Mouse (Mus musculus): Measurements from ENCODE around the gene Ift172. TPM values are rescaled to one million over a fixed set of nuclear protein-coding genes. Genes with fewer than 3 reads are reported as not detected.

Gene Ift172
- total and polyA plus RNA-seq, 3 experiments: 15.3 to 21.8 TPM; not detected in 1

DNA sequence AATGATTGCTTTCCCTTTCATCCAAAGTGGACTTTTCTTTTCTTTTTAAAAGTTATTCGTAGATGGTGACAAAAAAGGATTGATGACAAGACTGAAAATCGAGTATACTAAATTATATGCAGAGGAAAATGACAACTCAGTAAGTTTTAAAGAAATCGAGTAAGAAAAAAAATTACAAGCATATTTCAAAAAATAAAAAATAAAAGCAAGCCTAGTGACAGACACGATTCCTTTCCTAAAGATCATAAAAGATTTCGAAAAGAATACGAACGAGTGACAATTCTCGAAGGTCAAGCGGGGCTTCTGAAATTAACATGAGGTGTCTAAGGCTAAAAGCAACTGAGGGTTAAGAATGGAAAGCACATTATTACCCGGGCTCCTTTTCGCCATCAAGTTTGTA, 71.4 kb downstream of the Ift172 start:
- no peaks in the 10 kb centered on the region for H3K9me3 ChIP-seq (replicated peaks; ENCODE audit: insufficient read depth, low read length)
- H3K4me1 ChIP-seq (ENCODE audit: control insufficient read depth in 1 of 2, insufficient read depth in 2 of 2, low read length in 2 of 2): peaks cover 15 to 19% of the 10 kb centered on the region in 2 experiments
- H3K9ac ChIP-seq (ENCODE audit: control insufficient read depth, low read depth, low read length, poor library complexity, severe bottlenecking): peak overlapping the region; percentile 95
- no peaks in the 10 kb centered on the region for H3K27me3 ChIP-seq (ENCODE audit: control insufficient read depth in 1 of 2, insufficient read depth in 2 of 2, low read length in 2 of 2)
- peak overlapping the region; percentile 74 for H3K4me3 ChIP-seq (ENCODE audit: control insufficient read depth in 1 of 2, insufficient read depth in 1 of 2, low read depth in 2 of 2, low read length in 2 of 2)
- TF ChIP-seq MAZ (IDR thresholded peaks at IDR 0.05; ENCODE audit: low read depth, low read length) (peak; percentile 9; the same call in 1 of the 2 replicates), ZMIZ1 (IDR thresholded peaks at IDR 0.05; ENCODE audit: low read depth, low read length) (no peak), MXI1 (IDR thresholded peaks at IDR 0.05; ENCODE audit: low read depth, low read length) (peak; percentile 8), SIN3A (IDR thresholded peaks at IDR 0.05; ENCODE audit: low read length) (peak; percentile 54), GABPA (IDR thresholded peaks at IDR 0.05; ENCODE audit: low read depth, low read length) (no peak), CHD2 (IDR thresholded peaks at IDR 0.05; ENCODE audit: low read length) (no peak), E2F4 (IDR thresholded peaks at IDR 0.05; ENCODE audit: borderline replicate concordance, low read depth, low read length) (0 out of 2 replicates have a peak, but pooled peaks have one; percentile 50), CHD1 (IDR thresholded peaks at IDR 0.05; ENCODE audit: low read depth, low read length) (peak; percentile 67; the same call in 1 of the 2 replicates), JUND (IDR thresholded peaks at IDR 0.05; ENCODE audit: low read depth, low read length) (no peak), TAL1 (IDR thresholded peaks at IDR 0.05; ENCODE audit: low read length) (no peak), MYB (IDR thresholded peaks at IDR 0.05; ENCODE audit: low read depth, low read length) (no peak), KAT2A (conservative IDR thresholded peaks at IDR 0.05; ENCODE audit: low read depth, low read length) (0 out of 2 replicates have a peak, but pooled peaks have one; percentile 6), UBTF (IDR thresholded peaks at IDR 0.05; ENCODE audit: borderline replicate concordance, insufficient read depth, low read depth, low read length) (no peak), TCF12 (IDR thresholded peaks at IDR 0.05; ENCODE audit: low read depth, low read length) (no peak), MAX (IDR thresholded peaks at IDR 0.05; ENCODE audit: low read length) (0 out of 2 replicates have a peak, but pooled peaks have one; percentile 4), MAFK (IDR thresholded peaks at IDR 0.05; ENCODE audit: borderline replicate concordance, low read depth, low read length) (no peak), POLR2AphosphoS5 (IDR thresholded peaks at IDR 0.05; ENCODE audit: borderline replicate concordance, low read depth, low read length) (no peak), ZKSCAN1 (IDR thresholded peaks at IDR 0.05; ENCODE audit: low read depth, low read length) (no peak)
- peaks cover 17 to 43% of the 10 kb centered on the region in 2 experiments for H3K36me3 ChIP-seq (ENCODE audit: control insufficient read depth in 1 of 2, insufficient read depth in 2 of 2, low read length in 2 of 2)
- peak overlapping the region; percentile 84 for H3K27ac ChIP-seq (ENCODE audit: control insufficient read depth, low read depth, low read length)
- peaks cover 57% of the 10 kb centered on the region for H3K79me2 ChIP-seq (ENCODE audit: control insufficient read depth, insufficient read depth, low read length, poor library complexity)
- DNase-seq (ENCODE audit: low read depth, low spot score): no peak

DNA sequence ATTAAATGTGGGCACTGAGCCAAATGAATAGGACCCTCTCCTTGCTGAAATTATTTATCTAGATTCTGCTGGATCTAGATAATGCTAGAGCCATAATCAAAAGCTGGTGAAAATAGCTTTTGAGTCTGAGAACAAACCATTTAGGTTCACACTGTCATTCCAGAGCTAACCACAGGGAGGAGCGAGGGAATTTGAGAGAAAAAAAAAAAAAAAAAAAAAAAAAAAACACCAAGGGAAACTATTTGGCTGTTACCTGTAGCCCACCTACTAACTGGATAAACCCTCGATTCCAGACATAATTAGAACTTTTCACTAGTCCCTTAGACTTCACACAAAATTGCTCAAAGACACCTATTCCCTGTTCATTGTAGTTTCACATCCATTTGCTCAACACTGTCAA, 71.8 kb downstream of the Ift172 start:
- Histone ChIP-seq H3K4me1 (ENCODE audit: control insufficient read depth in 1 of 2, insufficient read depth in 2 of 2, low read length in 2 of 2) (peaks cover 19 to 22% of the 10 kb centered on the region in 2 experiments), H3K9ac (ENCODE audit: control insufficient read depth, low read depth, low read length, poor library complexity, severe bottlenecking) (peak overlapping the region; percentile 95), H3K27ac (ENCODE audit: control insufficient read depth, low read depth, low read length) (peak overlapping the region; percentile 83), H3K79me2 (ENCODE audit: control insufficient read depth, insufficient read depth, low read length, poor library complexity) (peaks cover 61% of the 10 kb centered on the region), H3K27me3 (ENCODE audit: control insufficient read depth in 1 of 2, insufficient read depth in 2 of 2, low read length in 2 of 2) (no peaks in the 10 kb centered on the region), H3K9me3 (replicated peaks; ENCODE audit: insufficient read depth, low read length) (no peaks in the 10 kb centered on the region), H3K4me3 (ENCODE audit: control insufficient read depth in 1 of 2, insufficient read depth in 1 of 2, low read depth in 2 of 2, low read length in 2 of 2) (peak overlapping the region; percentile 74), H3K36me3 (ENCODE audit: control insufficient read depth in 1 of 2, insufficient read depth in 2 of 2, low read length in 2 of 2) (peaks cover 19 to 47% of the 10 kb centered on the region in 2 experiments)
- DNase-seq (ENCODE audit: low read depth, low spot score): peak; percentile 87
- peak; percentile 46 for TF ChIP-seq HCFC1 (IDR thresholded peaks at IDR 0.05; ENCODE audit: low read depth, low read length)
- no peak for TF ChIP-seq NELFE (IDR thresholded peaks at IDR 0.05; ENCODE audit: low read depth, low read length)
- TF ChIP-seq EP300 (IDR thresholded peaks at IDR 0.05; ENCODE audit: low read depth in 1 of 2, low read length in 2 of 2): peak; percentile 59 to 76; a peak in 3 of 4 replicates
- no peak for TF ChIP-seq ZC3H11A (IDR thresholded peaks at IDR 0.05; ENCODE audit: low read depth, low read length)
- 0 out of 2 replicates have a peak, but pooled peaks have one; percentile 58 for TF ChIP-seq POLR2AphosphoS2 (IDR thresholded peaks at IDR 0.05; ENCODE audit: low read length)
- TF ChIP-seq SIN3A (IDR thresholded peaks at IDR 0.05; ENCODE audit: low read length): peak; percentile 86
- TF ChIP-seq TCF12 (IDR thresholded peaks at IDR 0.05; ENCODE audit: low read depth, low read length): peak; percentile 84
- peak; percentile 90 for TF ChIP-seq CHD1 (IDR thresholded peaks at IDR 0.05; ENCODE audit: low read depth, low read length)
- peak; percentile 77 for TF ChIP-seq ETS1 (IDR thresholded peaks at IDR 0.05; ENCODE audit: low read depth, low read length)
- TF ChIP-seq CHD2 (IDR thresholded peaks at IDR 0.05; ENCODE audit: low read length): no peak
- peak; percentile 11 for TF ChIP-seq MXI1 (IDR thresholded peaks at IDR 0.05; ENCODE audit: low read depth, low read length)
- TF ChIP-seq BHLHE40 (IDR thresholded peaks at IDR 0.05; ENCODE audit: borderline replicate concordance, low read depth, low read length): no peak
- peak; percentile 37; the same call in 1 of the 2 replicates for TF ChIP-seq MAX (IDR thresholded peaks at IDR 0.05; ENCODE audit: low read length)
- peak; percentile 94 for TF ChIP-seq GATA1 (IDR thresholded peaks at IDR 0.05; ENCODE audit: low read depth, low read length)
- TF ChIP-seq RCOR1 (IDR thresholded peaks at IDR 0.05; ENCODE audit: low read depth, low read length): peak; percentile 64
- TF ChIP-seq E2F4 (IDR thresholded peaks at IDR 0.05; ENCODE audit: borderline replicate concordance, low read depth, low read length): no peak
- no peak for TF ChIP-seq POLR2AphosphoS5 (IDR thresholded peaks at IDR 0.05; ENCODE audit: borderline replicate concordance, low read depth, low read length)
- TF ChIP-seq MAFK (IDR thresholded peaks at IDR 0.05; ENCODE audit: borderline replicate concordance, low read depth, low read length): no peak
- no peak for TF ChIP-seq USF1 (IDR thresholded peaks at IDR 0.05; ENCODE audit: low read depth, low read length)
- TF ChIP-seq MEF2A (IDR thresholded peaks at IDR 0.05; ENCODE audit: extremely low read depth, insufficient replicate concordance, low read depth, low read length, poor library complexity, severe bottlenecking): no peak
- no peak for TF ChIP-seq GABPA (IDR thresholded peaks at IDR 0.05; ENCODE audit: low read depth, low read length)
